Mouse (Mus musculus) ES-E14 (cell line): Measurements from ENCODE around the gene Trio. TPM values are rescaled to one million over a fixed set of nuclear protein-coding genes. Genes with fewer than 3 reads are reported as not detected.

Experiments
- DNase-seq: peaks from one replicate; pipeline ENCODE4 v3.0.0-alpha.2; 2013; ENCODE audit warnings: low read depth, low spot score
- H3K27ac ChIP-seq: 2 replicates; pipeline ENCODE4 v1.5.1; 2012; ENCODE audit warnings: low read depth, mild to moderate bottlenecking, low read length, moderate library complexity, mixed read lengths; ENCODE audit not compliant: poor library complexity, insufficient read depth, severe bottlenecking
- H3K36me3 ChIP-seq: 2 replicates; pipeline ENCODE4 v1.6.1; 2012; ENCODE audit warnings: mild to moderate bottlenecking, low read length, moderate library complexity, mixed read lengths; ENCODE audit not compliant: control insufficient read depth, poor library complexity, insufficient read depth, severe bottlenecking
- H3K4me1 ChIP-seq, 2 experiments: fragments of 150-350 bp in 1 of 2; sonication (generic) in 1 of 2; 2 replicates each; pipeline ENCODE4 v1.6.1; 2012; ENCODE audit warnings: low read length in 2 of 2, mild to moderate bottlenecking in 1 of 2, mixed read lengths in 1 of 2; ENCODE audit not compliant: control insufficient read depth in 2 of 2, insufficient read depth in 2 of 2, poor library complexity in 1 of 2
- H3K4me3 ChIP-seq, 2 experiments: fragments of 150-350 bp in 1 of 2; sonication (generic) in 1 of 2; 2 replicates each; pipeline ENCODE4 v1.5.1; 2012; ENCODE audit warnings: low read length in 2 of 2, low read depth in 1 of 2, mild to moderate bottlenecking in 1 of 2, mixed read lengths in 1 of 2; ENCODE audit not compliant: insufficient read depth in 1 of 2, poor library complexity in 1 of 2, severe bottlenecking in 1 of 2
- H3K9ac ChIP-seq: 2 replicates; pipeline ENCODE4 v1.6.1; 2012; ENCODE audit warnings: low read depth, mild to moderate bottlenecking, low read length, mixed read lengths; ENCODE audit not compliant: poor library complexity, insufficient read depth, severe bottlenecking
- H3K9me3 ChIP-seq: fragments of 150-350 bp; sonication (generic); 2 replicates; pipeline ENCODE4 v1.6.1; 2012; ENCODE audit warnings: low read depth, mild to moderate bottlenecking, low read length; ENCODE audit not compliant: control insufficient read depth, insufficient read depth
- CHD2 ChIP-seq: IDR thresholded peaks from 2 replicates; pipeline ENCODE4 v1.6.1; 2014; ENCODE audit warnings: mild to moderate bottlenecking, low read depth, low read length, inconsistent platforms
- HCFC1 ChIP-seq: IDR thresholded peaks from 2 replicates; pipeline ENCODE4 v1.6.1; 2012; ENCODE audit warnings: low read length, inconsistent platforms, borderline replicate concordance; ENCODE audit not compliant: insufficient read depth
- MAFK ChIP-seq: IDR thresholded peaks from 2 replicates; pipeline ENCODE4 v1.6.1; 2014; ENCODE audit warnings: mild to moderate bottlenecking, low read depth, low read length, inconsistent platforms; ENCODE audit not compliant: insufficient read depth
- ZC3H11A ChIP-seq: IDR thresholded peaks from 2 replicates; pipeline ENCODE4 v1.6.1; 2012; ENCODE audit warnings: low read depth, mild to moderate bottlenecking, inconsistent platforms, low read length, borderline replicate concordance
- ZNF384 ChIP-seq: IDR thresholded peaks from 2 replicates; pipeline ENCODE4 v1.6.1; 2012; ENCODE audit warnings: low read depth, low read length, inconsistent platforms
- in situ Hi-C, 2 experiments: fragments of 600-800 bp; cut with MboI; formaldehyde crosslinking; loops; one replicate each; pipeline ENCODE4 v1.15.1; 2025; ENCODE audit warnings: low sequenced_read_pairs in 2 of 2, inconsistent platforms in 1 of 2; ENCODE audit not compliant: unreplicated experiment in 2 of 2
- total RNA-seq: library from RNA; depleted of rRNA; stranded (reverse); fragments of 300-350 nt; gene quantifications from 2 replicates; pipeline ENCODE4 v1.2.3, GENCODE M21; 2012

Trio gene
- total RNA-seq, 1 experiment: 34.4 TPM

DNA sequence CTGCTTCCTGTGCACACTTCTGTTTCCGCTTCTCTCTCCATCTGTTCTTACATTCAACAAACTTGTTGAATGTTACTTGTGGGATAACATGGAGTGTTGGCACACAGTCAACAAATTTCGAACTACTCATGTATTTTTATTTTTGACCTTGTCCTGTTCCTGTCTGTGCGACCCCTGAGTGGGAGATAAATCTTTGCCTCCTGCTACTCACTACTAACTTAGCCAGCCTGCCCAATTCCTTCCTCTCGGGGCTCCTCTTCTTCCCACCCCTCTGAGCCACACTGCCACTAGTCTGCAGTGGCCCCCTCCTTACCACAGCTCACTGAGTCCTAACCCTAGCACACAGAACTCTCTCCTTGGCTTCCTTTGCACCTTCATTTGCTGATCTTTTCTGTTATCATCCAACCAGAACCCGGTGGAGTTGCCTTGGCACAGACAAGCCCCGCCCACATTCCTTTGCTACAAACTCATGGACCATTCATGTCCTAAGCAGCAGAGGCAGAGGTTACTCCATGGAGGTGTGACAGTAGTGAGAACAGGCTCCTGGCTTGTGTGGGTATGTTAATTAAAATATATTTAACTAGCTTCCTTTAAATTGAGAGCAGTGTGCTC is 126.7 kb downstream of the Trio start:
- no peak for TF ChIP-seq CHD2
- TF ChIP-seq MAFK: no peak
- TF ChIP-seq ZC3H11A: no peak
- no peak for TF ChIP-seq HCFC1
- TF ChIP-seq ZNF384: no peak
- Histone ChIP-seq H3K36me3 (peaks cover 15% of the 10 kb centered on the region; the same call in 1 of the 2 replicates), H3K9ac (no peak overlapping the region), H3K4me3 (no peak overlapping the region), H3K27ac (no peak overlapping the region), H3K4me1 (no peaks in the 10 kb centered on the region), H3K9me3 (no peaks in the 10 kb centered on the region)
- in situ Hi-C loops: no loop called here
- no peak for DNase-seq

GRCm38 (mm10) chr15:27894112-27894511 is 131.5 kb downstream of the Trio start:
- Histone ChIP-seq H3K9ac (no peak overlapping the region), H3K9me3 (no peaks in the 10 kb centered on the region), H3K4me1 (peaks cover 0 to 4% of the 10 kb centered on the region in 2 experiments; a peak in 1 of 4 replicates), H3K27ac (no peak overlapping the region), H3K4me3 (no peak overlapping the region), H3K36me3 (peaks cover 7% of the 10 kb centered on the region; the same call in 1 of the 2 replicates)
- no peak for DNase-seq
- no peak for TF ChIP-seq CHD2
- no peak for TF ChIP-seq HCFC1
- TF ChIP-seq MAFK: no peak
- no peak for TF ChIP-seq ZC3H11A
- TF ChIP-seq ZNF384: no peak
- in situ Hi-C loops: no loop called here

GRCm38 (mm10) chr15:27892029-27892428 is 133.6 kb downstream of the Trio start:
- peaks cover 8% of the 10 kb centered on the region; the same call in 1 of the 2 replicates for H3K36me3 ChIP-seq
- TF ChIP-seq MAFK (no peak), HCFC1 (no peak), ZNF384 (no peak), ZC3H11A (no peak), CHD2 (no peak)
- in situ Hi-C loops: no loop called here

DNA sequence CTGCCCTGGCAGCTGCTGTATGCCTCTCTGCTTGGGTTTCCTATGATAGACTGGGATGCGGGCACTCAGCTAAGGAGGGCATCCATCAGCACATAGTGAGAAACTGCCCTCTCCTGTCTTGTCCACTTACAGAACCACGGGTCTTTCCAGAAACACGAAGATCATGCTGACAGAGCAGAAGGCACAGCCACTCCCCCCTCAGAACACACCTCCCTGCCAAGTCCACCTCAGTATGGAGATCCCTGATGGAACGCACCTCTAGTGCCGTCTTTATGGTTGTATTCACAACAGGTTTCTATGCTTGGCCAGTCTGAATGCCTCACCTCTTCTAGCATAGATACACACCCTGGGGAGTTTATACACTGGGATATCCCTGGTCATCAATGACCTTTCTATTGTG is 135.0 kb downstream of the Trio start:
- in situ Hi-C loops: no loop called here
- no peak for DNase-seq
- Histone ChIP-seq H3K27ac (no peak overlapping the region), H3K9me3 (no peaks in the 10 kb centered on the region), H3K4me3 (no peak overlapping the region), H3K36me3 (peaks cover 8% of the 10 kb centered on the region; the same call in 1 of the 2 replicates), H3K4me1 (peaks cover 0 to 7% of the 10 kb centered on the region in 2 experiments; a peak in 1 of 4 replicates), H3K9ac (no peak overlapping the region)
- TF ChIP-seq CHD2 (no peak), ZC3H11A (no peak), HCFC1 (no peak), MAFK (no peak), ZNF384 (no peak)

More at GRCm38 (mm10) chr15:27892029-27892428, 133.6 kb downstream of the Trio start:
- DNase-seq: no peak
- peaks cover 0 to 5% of the 10 kb centered on the region in 2 experiments; a peak in 1 of 4 replicates for H3K4me1 ChIP-seq
- no peak overlapping the region for H3K4me3 ChIP-seq
- no peaks in the 10 kb centered on the region for H3K9me3 ChIP-seq
- H3K27ac ChIP-seq: no peak overlapping the region
- no peak overlapping the region for H3K9ac ChIP-seq

DNA sequence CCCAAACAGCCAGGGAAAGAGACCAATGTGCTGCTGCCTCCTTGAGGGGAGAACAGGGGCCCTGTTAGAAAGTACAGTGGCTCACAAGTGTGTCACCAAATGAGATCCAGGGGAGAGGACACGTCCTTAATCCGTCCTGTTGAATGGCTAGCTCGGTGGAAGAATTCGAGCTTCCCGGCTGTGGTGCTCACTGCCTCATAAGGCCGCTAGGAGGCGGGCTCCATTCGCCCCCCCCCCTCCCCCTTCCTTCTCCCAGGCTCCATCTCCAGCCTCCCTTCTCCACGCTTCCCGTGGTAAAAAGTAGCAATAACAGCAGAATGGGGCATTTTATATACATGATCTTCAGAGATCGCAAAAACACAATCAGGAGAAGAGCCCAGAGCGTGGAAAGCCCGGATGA is 137.5 kb downstream of the Trio start:
- DNase-seq: no peak
- Histone ChIP-seq H3K36me3 (peaks cover 5% of the 10 kb centered on the region; the same call in 1 of the 2 replicates), H3K27ac (no peak overlapping the region)

More for the DNA sequence above, 137.5 kb downstream of the Trio start:
- H3K9ac ChIP-seq: no peak overlapping the region
- in situ Hi-C loops: no loop called here
- H3K9me3 ChIP-seq: no peaks in the 10 kb centered on the region
- no peak overlapping the region for H3K4me3 ChIP-seq
- no peak for TF ChIP-seq ZC3H11A
- peaks cover 0 to 10% of the 10 kb centered on the region in 2 experiments; a peak in 1 of 4 replicates for H3K4me1 ChIP-seq
